Mouse (Mus musculus): ENCODE results near the gene Cuedc1.

DNA sequence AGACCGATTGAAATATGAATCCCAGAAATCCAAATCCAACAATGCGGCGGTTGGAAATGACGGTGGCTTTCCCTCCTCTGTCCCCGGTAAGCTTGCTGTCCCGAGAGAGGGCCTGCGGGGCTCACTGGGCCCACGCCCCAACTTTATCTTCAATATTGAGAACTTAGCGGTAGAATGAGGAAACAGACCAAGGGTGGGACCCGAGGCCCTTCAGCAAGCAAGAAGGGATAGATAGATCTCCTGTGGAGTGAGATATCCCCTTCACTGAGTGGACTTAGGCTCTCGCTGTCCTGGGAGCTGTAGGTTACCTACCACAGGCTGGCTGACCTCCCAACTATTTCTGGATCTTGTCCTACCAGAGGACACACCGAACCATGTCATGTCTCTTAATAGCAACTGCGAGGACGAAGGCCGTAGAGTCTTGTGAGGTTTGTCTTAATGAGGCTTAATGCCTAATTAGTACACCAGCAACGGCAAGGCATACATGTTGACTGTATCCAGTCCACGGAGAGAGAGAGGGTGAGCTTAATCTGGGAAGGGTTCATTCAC, 86.8 kb downstream of the Cuedc1 start:
- no peak for TF ChIP-seq CTCF (IDR thresholded peaks at IDR 0.05; ENCODE audit: low read depth, low read length)
- TF ChIP-seq POLR2A (IDR thresholded peaks at IDR 0.05; ENCODE audit: insufficient read depth, low read length) = no peak
- no peak for TF ChIP-seq EP300 (IDR thresholded peaks at IDR 0.05; ENCODE audit: insufficient read depth, low read depth, low read length)
